Mouse (Mus musculus): ENCODE results near the gene Hfe. TPM values are rescaled to one million over a fixed set of nuclear protein-coding genes. Genes with fewer than 3 reads are reported as not detected.

Gene Hfe
- polyA plus RNA-seq, 2 experiments = 3.4 to 10.8 TPM

GRCm38 (mm10) chr13:23740256-23740840, 29.7 kb upstream of the Hfe start:
- 15% methylated on average over 13 of the region's 13 CpGs for WGBS (ENCODE audit: insufficient replicate concordance)
- Histone ChIP-seq H3K4me2 (ENCODE audit: low read depth) (peak overlapping the region; percentile 94), H3K27ac (peak overlapping the region; percentile 99), H3K36me3 (replicated peaks; ENCODE audit: control insufficient read depth, insufficient read depth, low read depth) (no peaks in the 10 kb centered on the region), H3K27me3 (ENCODE audit: control insufficient read depth, insufficient read depth, low read length) (no peaks in the 10 kb centered on the region), H3K9me3 (ENCODE audit: control insufficient read depth, low read length) (no peaks in the 10 kb centered on the region), H3K9ac (replicated peaks) (peak overlapping the region; percentile 97), H3K4me1 (replicated peaks; ENCODE audit: control insufficient read depth in 2 of 2, insufficient read depth in 2 of 2, low read length in 1 of 2) (peaks cover 16 to 22% of the 10 kb centered on the region in 2 experiments), H3K4me3 (ENCODE audit: insufficient read depth in 1 of 2, low read depth in 2 of 2, low read length in 2 of 2) (peak overlapping the region; percentile 65 to 86)
- TF ChIP-seq CTCF (IDR thresholded peaks at IDR 0.05; ENCODE audit: low read depth) (no peak), EP300 (IDR thresholded peaks at IDR 0.05; ENCODE audit: low read depth) (peak; percentile 6; the same call in 1 of the 2 replicates)
- ATAC-seq (ENCODE audit: insufficient read depth) (no peak), DNase-seq (ENCODE audit: low read depth in 3 of 3, low spot score in 3 of 3) (peak in 1 of 3 experiments; percentile 62)

GRCm38 (mm10) chr13:23739922-23740252, 29.2 kb upstream of the Hfe start:
- no peaks in the 10 kb centered on the region for H3K27me3 ChIP-seq (ENCODE audit: control insufficient read depth, insufficient read depth, low read length)
- H3K4me1 ChIP-seq (replicated peaks; ENCODE audit: control insufficient read depth in 2 of 2, insufficient read depth in 2 of 2, low read length in 1 of 2) = peaks cover 16 to 22% of the 10 kb centered on the region in 2 experiments
- WGBS (ENCODE audit: insufficient replicate concordance) = under 1% methylated on average over 14 of the region's 14 CpGs
- TF ChIP-seq CTCF (IDR thresholded peaks at IDR 0.05; ENCODE audit: low read depth) (no peak), EP300 (IDR thresholded peaks at IDR 0.05; ENCODE audit: low read depth) (peak; percentile 11; the same call in 1 of the 2 replicates)
- peak overlapping the region; percentile 99 for H3K27ac ChIP-seq
- ATAC-seq (ENCODE audit: insufficient read depth) = no peak
- DNase-seq (ENCODE audit: low read depth in 3 of 3, low spot score in 3 of 3) = no peak
- H3K4me3 ChIP-seq (ENCODE audit: insufficient read depth in 1 of 2, low read depth in 2 of 2, low read length in 2 of 2) = peak overlapping the region; percentile 65 to 86
- H3K9me3 ChIP-seq (ENCODE audit: control insufficient read depth, low read length) = no peaks in the 10 kb centered on the region
- H3K36me3 ChIP-seq (replicated peaks; ENCODE audit: control insufficient read depth, insufficient read depth, low read depth) = no peaks in the 10 kb centered on the region
- H3K4me2 ChIP-seq (ENCODE audit: low read depth) = peak overlapping the region; percentile 94
- peak overlapping the region; percentile 97 for H3K9ac ChIP-seq (replicated peaks)

GRCm38 (mm10) chr13:23739069-23739921, 28.6 kb upstream of the Hfe start:
- Histone ChIP-seq H3K9me3 (ENCODE audit: control insufficient read depth, low read length) (no peaks in the 10 kb centered on the region), H3K27me3 (ENCODE audit: control insufficient read depth, insufficient read depth, low read length) (no peaks in the 10 kb centered on the region), H3K27ac (peak overlapping the region; percentile 99), H3K4me3 (ENCODE audit: insufficient read depth in 1 of 2, low read depth in 2 of 2, low read length in 2 of 2) (peak overlapping the region; percentile 65 to 86), H3K4me2 (ENCODE audit: low read depth) (peak overlapping the region; percentile 94), H3K36me3 (replicated peaks; ENCODE audit: control insufficient read depth, insufficient read depth, low read depth) (no peaks in the 10 kb centered on the region), H3K4me1 (replicated peaks; ENCODE audit: control insufficient read depth in 2 of 2, insufficient read depth in 2 of 2, low read length in 1 of 2) (peaks cover 16 to 22% of the 10 kb centered on the region in 2 experiments), H3K9ac (replicated peaks) (peak overlapping the region; percentile 97)
- ATAC-seq (ENCODE audit: insufficient read depth) (peak; percentile 78), DNase-seq (ENCODE audit: low read depth in 3 of 3, low spot score in 3 of 3) (peak; percentile 90 to 96 (median 93))
- TF ChIP-seq CTCF (IDR thresholded peaks at IDR 0.05; ENCODE audit: low read depth) (no peak; the same call in 1 of the 2 replicates), EP300 (IDR thresholded peaks at IDR 0.05; ENCODE audit: low read depth) (peak; percentile 68)
- under 1% methylated on average over 39 of the region's 39 CpGs for WGBS (ENCODE audit: insufficient replicate concordance)

GRCm38 (mm10) chr13:23738677-23739068, 28.0 kb upstream of the Hfe start, which contains the start of gene Hist1h1c:
TSS of gene Hist1h1c (plus strand) at chr13:23738808.
- ATAC-seq (ENCODE audit: insufficient read depth) = peak; percentile 77
- peak within 1 kb of the TSS; percentile 97 for H3K9ac ChIP-seq (replicated peaks)
- peak; percentile 90 to 91 (median 91) for DNase-seq (ENCODE audit: low read depth in 3 of 3, low spot score in 3 of 3)
- WGBS (ENCODE audit: insufficient replicate concordance) = under 1% methylated on average over 33 of the region's 38 CpGs
- peak within 1 kb of the TSS; percentile 99 for H3K27ac ChIP-seq
- H3K27me3 ChIP-seq (ENCODE audit: control insufficient read depth, insufficient read depth, low read length) = no peaks in the 10 kb centered on the region
- H3K4me3 ChIP-seq (ENCODE audit: insufficient read depth in 1 of 2, low read depth in 2 of 2, low read length in 2 of 2) = peak within 1 kb of the TSS; percentile 65 to 86
- no peaks in the 10 kb centered on the region for H3K9me3 ChIP-seq (ENCODE audit: control insufficient read depth, low read length)
- H3K4me1 ChIP-seq (replicated peaks; ENCODE audit: control insufficient read depth in 2 of 2, insufficient read depth in 2 of 2, low read length in 1 of 2) = peaks cover 16 to 20% of the 10 kb centered on the region in 2 experiments
- H3K36me3 ChIP-seq (replicated peaks; ENCODE audit: control insufficient read depth, insufficient read depth, low read depth) = no peaks in the 10 kb centered on the region
- peak within 1 kb of the TSS; percentile 94 for H3K4me2 ChIP-seq (ENCODE audit: low read depth)
- TF ChIP-seq EP300 (IDR thresholded peaks at IDR 0.05; ENCODE audit: low read depth) (peak; percentile 81), CTCF (IDR thresholded peaks at IDR 0.05; ENCODE audit: low read depth) (peak; percentile 41)

- Histone ChIP-seq H3K4me3 (ENCODE audit: insufficient read depth in 1 of 2, low read depth in 2 of 2, low read length in 2 of 2) (peak overlapping the region in 1 of 2 experiments; percentile 65; a peak in 2 of 4 replicates), H3K9me3 (ENCODE audit: control insufficient read depth, low read length) (no peaks in the 10 kb centered on the region), H3K36me3 (replicated peaks; ENCODE audit: control insufficient read depth, insufficient read depth, low read depth) (no peaks in the 10 kb centered on the region), H3K27me3 (ENCODE audit: control insufficient read depth, insufficient read depth, low read length) (no peaks in the 10 kb centered on the region), H3K4me2 (ENCODE audit: low read depth) (peak overlapping the region; percentile 94), H3K9ac (replicated peaks) (peak overlapping the region; percentile 97), H3K4me1 (replicated peaks; ENCODE audit: control insufficient read depth in 2 of 2, insufficient read depth in 2 of 2, low read length in 1 of 2) (peaks cover 16 to 17% of the 10 kb centered on the region in 2 experiments), H3K27ac (peak overlapping the region; percentile 99)
- WGBS (ENCODE audit: insufficient replicate concordance) = 19% methylated on average over 4 of the region's 4 CpGs
- no peak for ATAC-seq (ENCODE audit: insufficient read depth)
- no peak for DNase-seq (ENCODE audit: low read depth in 3 of 3, low spot score in 3 of 3)
- no peak for TF ChIP-seq EP300 (IDR thresholded peaks at IDR 0.05; ENCODE audit: low read depth)
- no peak for TF ChIP-seq CTCF (IDR thresholded peaks at IDR 0.05; ENCODE audit: low read depth)
Observed at GRCm38 (mm10) chr13:23738041-23738440, 27.4 kb upstream of the Hfe start.

Measured in liver, embryonic 14.5 days (tissue).